In genomic region chr11:76666002-76666649, GRCm38 (mm10) we compare ENCODE assay signal across 8 mouse cellular contexts. TPM values are rescaled to one million over a fixed set of nuclear protein-coding genes. Genes with fewer than 3 reads are reported as not detected.
DNase-seq lines count a peak whose midpoint lies in the region; ATAC-seq lines count a peak whose summit lies in the region.

No protein-coding gene starts in this region.

- DNase-seq in kidney, adult 11 months, result no peak
- peak; percentile 45 to 52 for DNase-seq in cerebellum, postnatal 36 days
- DNase-seq in midbrain, embryonic 11.5 days (ENCODE audit: low spot score, missing footprints), result peak; percentile 90
- DNase-seq in layer of hippocampus, postnatal 36 days, result no peak
- no peak for DNase-seq in adrenal gland, postnatal 10 days
- DNase-seq in layer of hippocampus, adult 18-20 months (ENCODE audit: low spot score in 2 of 2), result no peak

- peak overlapping the region; percentile 47; the same call in 1 of the 2 replicates for H3K9ac ChIP-seq in kidney, embryonic 14.5 days (ENCODE audit: low read depth, low read length)
- H3K9ac ChIP-seq in hindbrain, embryonic 12.5 days, result peak overlapping the region; percentile 50
- peak overlapping the region; percentile 52 for H3K9ac ChIP-seq in midbrain, embryonic 11.5 days (ENCODE audit: low read length)

- peak overlapping the region; percentile 56 for H3K4me2 ChIP-seq in kidney, embryonic 14.5 days (replicated peaks; ENCODE audit: low read depth, low read length)
- H3K4me2 ChIP-seq in hindbrain, embryonic 12.5 days (replicated peaks), result peak overlapping the region; percentile 63
- H3K4me2 ChIP-seq in midbrain, embryonic 11.5 days, result peak overlapping the region; percentile 58

- H3K36me3 ChIP-seq in kidney, embryonic 14.5 days (ENCODE audit: control insufficient read depth, insufficient read depth, low read length), result no peaks in the 10 kb centered on the region
- H3K36me3 ChIP-seq in hindbrain, embryonic 12.5 days, result no peaks in the 10 kb centered on the region
- no peaks in the 10 kb centered on the region for H3K36me3 ChIP-seq in midbrain, embryonic 11.5 days (ENCODE audit: control insufficient read depth, insufficient read depth, low read length)

- 8% methylated on average over 35 of the region's 35 CpGs for WGBS in kidney, embryonic 14.5 days
- whole genome bisulfite sequencing in hindbrain, embryonic 12.5 days, result 8% methylated on average over 35 of the region's 35 CpGs
- WGBS in midbrain, embryonic 11.5 days, result 9% methylated on average over 35 of the region's 35 CpGs

- no peak overlapping the region for H3K27ac ChIP-seq in kidney, embryonic 14.5 days (ENCODE audit: low read depth, low read length)
- H3K27ac ChIP-seq in hindbrain, embryonic 12.5 days, result no peak overlapping the region
- no peak overlapping the region for H3K27ac ChIP-seq in midbrain, embryonic 11.5 days (ENCODE audit: low read depth, low read length)

- H3K4me3 ChIP-seq in kidney, embryonic 14.5 days (ENCODE audit: low read length), result peak overlapping the region; percentile 32
- H3K4me3 ChIP-seq in hindbrain, embryonic 12.5 days, result peak overlapping the region; percentile 32
- peak overlapping the region; percentile 30 for H3K4me3 ChIP-seq in midbrain, embryonic 11.5 days (ENCODE audit: low read depth, low read length)

- H3K9me3 ChIP-seq in kidney, embryonic 14.5 days (ENCODE audit: control insufficient read depth, low read length), result no peaks in the 10 kb centered on the region
- H3K9me3 ChIP-seq in hindbrain, embryonic 12.5 days (replicated peaks), result no peaks in the 10 kb centered on the region
- no peaks in the 10 kb centered on the region for H3K9me3 ChIP-seq in midbrain, embryonic 11.5 days (ENCODE audit: control insufficient read depth, low read length)

- peaks cover 20% of the 10 kb centered on the region for H3K27me3 ChIP-seq in kidney, embryonic 14.5 days (ENCODE audit: control insufficient read depth, insufficient read depth, low read length)
- peaks cover 71% of the 10 kb centered on the region for H3K27me3 ChIP-seq in hindbrain, embryonic 12.5 days
- H3K27me3 ChIP-seq in midbrain, embryonic 11.5 days (ENCODE audit: control insufficient read depth, insufficient read depth, low read length), result peaks cover 24% of the 10 kb centered on the region

- H3K4me1 ChIP-seq in kidney, embryonic 14.5 days (ENCODE audit: control insufficient read depth, insufficient read depth, low read length), result peaks cover 5% of the 10 kb centered on the region
- H3K4me1 ChIP-seq in hindbrain, embryonic 12.5 days, result peaks cover 7% of the 10 kb centered on the region; the same call in 1 of the 2 replicates
- no peaks in the 10 kb centered on the region; the same call in 1 of the 2 replicates for H3K4me1 ChIP-seq in midbrain, embryonic 11.5 days (ENCODE audit: control insufficient read depth, insufficient read depth, low read length)

- ATAC-seq in kidney, embryonic 14.5 days (ENCODE audit: low FRiP score, low TSS enrichment), result no peak
- ATAC-seq in hindbrain, embryonic 12.5 days (ENCODE audit: low FRiP score), result no peak
- ATAC-seq in midbrain, embryonic 11.5 days (ENCODE audit: low FRiP score), result no peak

RNA-seq across cellular contexts. Expression of gene Bhlha9, which starts 6.1 kb away (rescaled TPM):
- 0.49 TPM in 1 of 2 replicates, not detected in the other for polyA plus RNA-seq in kidney, embryonic 14.5 days (2014; fragmentation: Nextera tagmentation; extraction: Ambion mirVana)
- polyA plus RNA-seq in hindbrain, embryonic 12.5 days (2016; fragmentation: Nextera tagmentation; extraction: Ambion mirVana), result 0.18 and 0.44 TPM in 2 replicates
- 0.14 TPM in 1 of 2 replicates, not detected in the other for polyA plus RNA-seq in midbrain, embryonic 11.5 days (2014; fragmentation: Nextera tagmentation; extraction: Ambion mirVana)
- 1 to 10 TPM; 5.1 to 5.2 TPM for total RNA-seq in layer of hippocampus, postnatal 36 days (2021)
- under 1 TPM; 0.24 to 0.30 TPM for total RNA-seq in adrenal gland, postnatal 10 days (2021)
- total RNA-seq in layer of hippocampus, adult 18-20 months (2021), result 1 to 10 TPM; 3.9 to 4.7 TPM

RNA-seq across cellular contexts. Expression of gene Trarg1, which starts 13.5 kb away (rescaled TPM):
- 0.81 and 0.89 TPM in 2 replicates for polyA plus RNA-seq in kidney, embryonic 14.5 days (2014; fragmentation: Nextera tagmentation; extraction: Ambion mirVana)
- polyA plus RNA-seq in hindbrain, embryonic 12.5 days (2016; fragmentation: Nextera tagmentation; extraction: Ambion mirVana), result 0.10 and 0.40 TPM in 2 replicates
- 0.04 TPM in 1 of 2 replicates, not detected in the other for polyA plus RNA-seq in midbrain, embryonic 11.5 days (2014; fragmentation: Nextera tagmentation; extraction: Ambion mirVana)
- total RNA-seq in layer of hippocampus, postnatal 36 days (2021), result under 1 TPM; 0.17 to 0.51 TPM
- total RNA-seq in adrenal gland, postnatal 10 days (2021), result 10 to 100 TPM; 69.6 to 95.7 TPM
- under 1 TPM; 0.30 to 0.52 TPM for total RNA-seq in layer of hippocampus, adult 18-20 months (2021)

RNA-seq across cellular contexts. Expression of gene Abr, which starts 44.0 kb away (rescaled TPM):
- polyA plus RNA-seq in kidney, embryonic 14.5 days (2014; fragmentation: Nextera tagmentation; extraction: Ambion mirVana), result 31.8 and 57.7 TPM in 2 replicates
- polyA plus RNA-seq in hindbrain, embryonic 12.5 days (2016; fragmentation: Nextera tagmentation; extraction: Ambion mirVana), result 85.3 and 93.4 TPM in 2 replicates
- 41.4 and 41.9 TPM in 2 replicates for polyA plus RNA-seq in midbrain, embryonic 11.5 days (2014; fragmentation: Nextera tagmentation; extraction: Ambion mirVana)
- 100 to 1,000 TPM; 502 to 515 TPM for total RNA-seq in layer of hippocampus, postnatal 36 days (2021)
- total RNA-seq in adrenal gland, postnatal 10 days (2021), result 10 to 100 TPM; 35.4 to 44.2 TPM
- total RNA-seq in layer of hippocampus, adult 18-20 months (2021), result 100 to 1,000 TPM; 490 to 505 TPM

Comparison
In these comparisons a context has a peak if more than half of its experiments do, and no peak if none do; other contexts are left out.
1. DNase-seq: peak in cerebellum, postnatal 36 days (2 of 2) and midbrain, embryonic 11.5 days (single experiment); none in kidney, adult 11 months (single experiment), layer of hippocampus, postnatal 36 days (0 of 2), adrenal gland, postnatal 10 days (single experiment) and layer of hippocampus, adult 18-20 months (0 of 2).
2. RNA of gene Trarg1, which starts 13.5 kb away (total RNA-seq): 69.6 to 95.7 TPM in adrenal gland, postnatal 10 days; 0.30 to 0.52 TPM in layer of hippocampus, adult 18-20 months and 0.17 to 0.51 TPM in layer of hippocampus, postnatal 36 days; every median in the first group is over 10 times any median in the second.
3. RNA of gene Abr, which starts 44.0 kb away (total RNA-seq): 502 to 515 TPM in layer of hippocampus, postnatal 36 days and 490 to 505 TPM in layer of hippocampus, adult 18-20 months; 35.4 to 44.2 TPM in adrenal gland, postnatal 10 days; every median in the first group is over 10 times any median in the second.
4. Peak in every context shown above with its lines, with median percentiles within 50 percentile points of each other: H3K4me2 ChIP-seq, H3K4me3 ChIP-seq and H3K9ac ChIP-seq.